ENCODE assay signal across 22 mouse cellular contexts in the genomic region with DNA sequence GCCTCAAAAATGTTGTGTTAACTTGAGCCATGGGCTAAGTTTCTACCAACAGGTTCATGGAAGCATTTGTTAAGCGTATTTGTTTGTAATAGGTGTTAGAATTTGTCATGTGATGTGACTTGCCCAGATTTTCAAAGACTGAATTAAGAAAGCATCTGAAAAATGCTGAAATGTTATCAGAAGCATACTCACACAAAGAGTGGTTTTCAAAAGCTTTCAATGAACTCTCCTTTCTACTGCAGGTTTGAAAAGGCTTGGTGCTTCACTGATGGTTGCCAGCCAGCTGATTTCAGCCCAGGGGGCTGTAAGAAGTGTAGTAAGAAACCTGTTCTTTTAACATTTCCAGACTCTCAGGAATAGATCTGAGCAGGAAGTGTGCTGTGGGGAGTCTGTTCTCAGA.
A peak's percentile ranks its signal among the peaks of the same experiment; 100 is the strongest.
DNase-seq lines count a peak whose midpoint lies in the region; ATAC-seq and TF ChIP-seq lines count a peak whose summit lies in the region.
"Had no signal": no experiment of that assay in that cellular context is flagged by ENCODE, and none has a peak within 500 bp of the region (broad histone marks: within the 10 kb centered on the region; RNA-seq: fewer than 3 reads in every experiment).

No protein-coding gene starts in this region.

- DNase-seq in lung, postnatal 36 days: no peak
- DNase-seq in lung, postnatal 0 days (ENCODE audit: low spot score): peak; percentile 57
- no peak for DNase-seq in lung, adult 2 months
- DNase-seq in Muller cell, postnatal 12 days (ENCODE audit: inconsistent ontology term): peak; percentile 20
- no peak for DNase-seq in cerebellum, postnatal 25 days
- DNase-seq: adrenal gland, adult 2 months; adrenal gland, adult 8-10 months; adrenal gland, postnatal 10 days; adrenal gland, postnatal 14 days; adrenal gland, postnatal 25 days; adrenal gland, postnatal 36 days; B cell, adult 2 months; cerebellum, adult 11 months; cerebellum, adult 11-12 months; cerebellum, adult 18-20 months; cerebellum, adult 2 months had no signal

- peak; percentile 41; the same call in 1 of the 2 replicates for TF ChIP-seq EP300 in lung, postnatal 0 days (IDR thresholded peaks at IDR 0.05)

- no peak; the same call in 1 of the 2 replicates for ATAC-seq in lung, embryonic 16.5 days (ENCODE audit: low read depth)
- ATAC-seq in lung, postnatal 0 days: peak; percentile 58
- ATAC-seq: activated CD4-positive, CD25-positive, alpha-beta regulatory T cell, adult 4 months; CD4-positive, CD25-positive, alpha-beta regulatory T cell, adult 4 months; Patski had no signal

- no peaks in the 10 kb centered on the region for H3K9me3 ChIP-seq in lung, embryonic 16.5 days (ENCODE audit: control insufficient read depth, low read length)
- no peaks in the 10 kb centered on the region for H3K9me3 ChIP-seq in lung, postnatal 0 days (ENCODE audit: low read length)

- H3K4me2 ChIP-seq in lung, embryonic 16.5 days (ENCODE audit: low read depth, low read length): no peak overlapping the region
- H3K4me2 ChIP-seq in lung, postnatal 0 days (replicated peaks; ENCODE audit: low read depth, low read length): no peak overlapping the region

- H3K27me3 ChIP-seq in lung, embryonic 16.5 days (ENCODE audit: control insufficient read depth, insufficient read depth, low read depth, low read length): no peaks in the 10 kb centered on the region
- no peaks in the 10 kb centered on the region for H3K27me3 ChIP-seq in lung, postnatal 0 days (replicated peaks; ENCODE audit: insufficient read depth, low read length)
- H3K27me3 ChIP-seq: CH12.LX, Patski had no signal

- no peaks in the 10 kb centered on the region for H3K4me1 ChIP-seq in lung, embryonic 16.5 days (replicated peaks; ENCODE audit: control insufficient read depth, insufficient read depth, low read length)
- H3K4me1 ChIP-seq in lung, postnatal 0 days (ENCODE audit: insufficient read depth, low read depth, low read length): no peaks in the 10 kb centered on the region
- no peaks in the 10 kb centered on the region for H3K4me1 ChIP-seq in lung, adult 2 months (ENCODE audit: control insufficient read depth, insufficient read depth, low read length)

- no peak overlapping the region for H3K4me3 ChIP-seq in lung, embryonic 16.5 days (ENCODE audit: low read length)
- no peak overlapping the region for H3K4me3 ChIP-seq in lung, postnatal 0 days (ENCODE audit: low read depth, low read length)
- H3K4me3 ChIP-seq in lung, adult 2 months (replicated peaks; ENCODE audit: extremely low read depth, low read depth, low read length): no peak overlapping the region

- no peaks in the 10 kb centered on the region for H3K36me3 ChIP-seq in lung, embryonic 16.5 days (ENCODE audit: control insufficient read depth, insufficient read depth, low read length)
- no peaks in the 10 kb centered on the region for H3K36me3 ChIP-seq in lung, postnatal 0 days (ENCODE audit: insufficient read depth, low read length)
- H3K36me3 ChIP-seq: G1E had no signal

- TF ChIP-seq POLR2A in lung, adult 2 months (IDR thresholded peaks at IDR 0.05; ENCODE audit: borderline replicate concordance, extremely low read depth, low read depth, low read length): no peak

- no peak overlapping the region for H3K9ac ChIP-seq in lung, embryonic 16.5 days (ENCODE audit: low read length)
- no peak overlapping the region for H3K9ac ChIP-seq in lung, postnatal 0 days (replicated peaks; ENCODE audit: low read depth)

- H3K27ac ChIP-seq in lung, embryonic 16.5 days (ENCODE audit: low read length): peak overlapping the region; percentile 52
- no peak overlapping the region for H3K27ac ChIP-seq in lung, postnatal 0 days (ENCODE audit: low read length)

- WGBS in lung, embryonic 16.5 days: 71% methylated on average over 1 of the region's 1 CpGs
- WGBS in lung, postnatal 0 days: 47% methylated on average over 1 of the region's 1 CpGs
- WGBS in lung, adult 2 months: 61% methylated on average over 1 of the region's 1 CpGs

- no peak for TF ChIP-seq CTCF in lung, postnatal 0 days (IDR thresholded peaks at IDR 0.05)
- no peak for TF ChIP-seq CTCF in lung, adult 2 months (IDR thresholded peaks at IDR 0.05; ENCODE audit: insufficient read depth, low read length)

Comparison
In these comparisons a context has a peak if more than half of its experiments do, and no peak if none do; other contexts are left out.
1. DNase-seq: peak in lung, postnatal 0 days (single experiment) and Muller cell, postnatal 12 days (single experiment); none in lung, postnatal 36 days (single experiment), lung, adult 2 months (single experiment) and cerebellum, postnatal 25 days (0 of 2).